Mouse (Mus musculus) right cerebral cortex, adult 18-20 months (tissue): ENCODE results near the gene Cobll1.

Experiments
- DNase-seq: peaks from one replicate; pipeline ENCODE4 v3.0.0; 2022; ENCODE audit warnings: mixed read lengths

Gene Cobll1

DNA sequence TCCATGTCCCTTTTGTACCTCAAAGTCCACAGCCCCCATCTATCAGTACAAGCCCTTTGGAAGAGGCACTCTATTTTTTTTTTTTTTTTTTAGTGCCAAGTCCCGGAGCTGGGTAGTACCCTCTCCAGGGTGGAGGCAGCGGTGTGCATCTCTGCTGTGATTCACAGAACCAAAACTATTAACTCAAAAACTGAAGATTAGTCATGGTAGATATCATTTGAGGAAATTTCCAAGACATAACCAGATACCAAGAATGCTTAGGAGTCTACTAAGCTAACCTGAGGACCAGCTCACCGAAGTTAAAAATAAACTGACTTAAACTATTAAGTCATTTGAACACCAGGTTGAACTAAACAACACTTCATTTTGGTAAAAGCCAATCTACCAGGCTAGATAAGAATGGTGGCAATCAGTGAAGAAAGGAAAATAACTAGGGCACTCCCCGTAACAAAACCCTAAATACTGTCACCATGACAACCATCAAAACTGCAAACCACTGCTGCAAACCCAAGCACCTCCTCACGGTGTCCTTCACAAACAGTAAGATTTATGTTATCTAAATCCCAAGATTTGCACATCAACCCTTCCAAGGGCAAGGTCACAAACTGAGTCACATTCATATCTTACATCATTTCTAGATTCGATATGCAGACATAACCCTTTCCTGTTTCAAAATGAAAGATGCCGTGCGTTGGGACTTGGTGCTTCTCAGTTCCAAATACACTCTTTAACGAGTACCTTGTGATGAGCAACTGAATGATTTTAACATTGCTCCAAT is 43.8 kb downstream of the Cobll1 start:
- no peak for DNase-seq

DNA sequence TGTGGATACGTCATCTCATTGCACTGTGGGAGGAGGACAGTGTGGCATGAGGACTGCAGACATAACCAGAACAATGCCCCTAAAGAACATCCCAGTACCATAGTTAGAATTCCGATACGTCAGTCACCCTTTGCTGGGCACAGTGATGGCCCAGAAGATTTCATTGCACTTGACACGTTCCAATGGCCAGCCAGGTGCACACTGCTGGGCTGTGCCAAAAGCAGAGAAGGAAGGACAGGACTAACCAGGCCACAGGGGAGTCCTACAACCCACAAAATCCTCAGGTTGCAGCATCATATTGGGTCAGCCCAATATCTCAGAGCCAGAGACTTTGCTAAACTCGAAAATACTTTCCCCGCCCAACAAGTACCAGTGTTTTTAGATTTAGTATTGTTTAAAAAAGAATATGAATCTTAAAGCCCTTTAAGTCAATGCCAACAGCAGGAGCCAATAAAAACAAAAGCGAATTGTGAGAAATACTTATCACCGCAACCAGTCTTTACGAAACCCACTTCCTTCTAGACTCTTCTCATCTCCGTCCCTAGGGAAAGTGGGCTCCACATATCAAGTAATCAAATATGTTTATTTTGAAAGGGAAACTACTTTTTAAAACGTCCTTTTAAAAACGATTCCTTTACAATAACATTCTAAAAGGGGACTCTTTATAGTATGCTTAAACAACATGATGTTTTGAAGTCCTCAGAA is 46.0 kb downstream of the Cobll1 start:
- no peak for DNase-seq

DNA sequence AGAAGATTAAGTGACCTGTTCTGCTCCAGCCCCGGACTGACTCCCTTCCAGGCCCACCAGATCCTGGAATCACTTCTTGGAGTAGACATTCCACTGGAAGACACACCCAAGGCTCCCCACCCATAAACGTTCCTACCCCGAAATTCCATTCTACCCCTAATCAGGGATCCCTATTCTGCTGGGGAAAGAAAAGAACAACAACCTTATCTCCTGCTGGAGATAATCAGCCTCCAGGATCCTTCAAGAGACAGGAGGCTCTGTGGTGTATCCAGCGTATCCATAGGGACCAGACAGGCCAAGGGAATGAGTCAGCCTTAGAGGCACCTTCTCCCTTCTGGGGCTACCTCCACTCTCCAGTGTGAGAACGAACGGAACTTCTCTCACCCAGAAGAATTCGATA is 47.8 kb downstream of the Cobll1 start:
- no peak for DNase-seq

DNA sequence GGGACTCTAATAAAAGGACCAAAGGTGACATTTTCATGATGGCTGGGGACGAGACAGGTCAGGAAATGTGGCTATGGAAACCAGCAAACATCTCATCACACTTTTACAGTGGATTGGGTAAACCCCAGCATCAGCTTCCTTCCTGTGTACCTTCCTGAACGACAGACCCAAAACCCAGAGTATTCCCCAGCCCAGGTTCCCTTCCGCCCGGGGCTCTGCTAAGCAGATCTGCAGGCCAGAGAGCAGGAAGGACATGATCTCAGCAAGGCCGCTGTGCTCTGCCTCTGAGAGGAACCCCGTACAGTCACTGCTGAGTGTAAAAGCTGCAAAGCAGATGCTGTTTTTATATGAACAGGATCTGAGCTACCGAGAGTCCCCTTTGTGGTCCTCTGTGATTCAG is 49.9 kb downstream of the Cobll1 start:
- no peak for DNase-seq

DNA sequence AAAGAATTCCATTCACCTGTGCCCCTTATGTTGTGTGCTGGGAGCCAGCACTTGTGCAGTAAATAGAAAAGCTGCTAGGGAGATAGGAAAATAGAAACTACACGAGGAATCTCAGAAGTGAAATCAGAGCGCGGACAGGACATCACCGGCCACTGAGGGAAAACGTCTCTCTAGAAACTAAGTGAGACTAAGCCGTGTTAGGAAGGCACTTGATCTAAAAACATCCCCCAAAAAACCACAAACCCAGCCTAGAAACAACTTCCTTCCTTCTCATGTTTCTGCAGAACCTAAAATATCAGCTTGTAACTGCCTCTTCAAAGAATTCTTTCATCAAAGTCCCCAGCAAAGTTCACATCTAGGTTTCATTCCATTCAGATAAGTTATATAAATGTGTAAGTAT is 50.6 kb downstream of the Cobll1 start:
- no peak for DNase-seq

DNA sequence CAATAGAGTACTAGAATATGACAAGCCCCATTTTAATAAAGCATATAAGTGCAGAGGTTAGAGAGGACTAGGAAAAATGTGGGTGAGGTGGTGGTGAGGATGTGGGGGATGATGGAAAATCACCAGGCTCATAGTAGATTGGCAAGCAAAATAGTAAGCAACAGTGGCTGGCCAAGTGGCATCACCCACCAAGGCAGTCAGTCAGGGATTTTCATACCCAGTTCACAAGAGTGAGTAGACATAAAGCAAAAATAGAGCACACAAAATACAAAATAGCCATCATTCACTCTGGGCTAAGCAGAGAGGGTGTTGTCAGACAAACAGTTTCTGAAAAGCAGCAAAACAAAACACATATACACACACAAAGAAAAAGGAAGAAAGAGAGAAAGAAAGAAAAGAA is 51.6 kb downstream of the Cobll1 start:
- DNase-seq, result no peak

DNA sequence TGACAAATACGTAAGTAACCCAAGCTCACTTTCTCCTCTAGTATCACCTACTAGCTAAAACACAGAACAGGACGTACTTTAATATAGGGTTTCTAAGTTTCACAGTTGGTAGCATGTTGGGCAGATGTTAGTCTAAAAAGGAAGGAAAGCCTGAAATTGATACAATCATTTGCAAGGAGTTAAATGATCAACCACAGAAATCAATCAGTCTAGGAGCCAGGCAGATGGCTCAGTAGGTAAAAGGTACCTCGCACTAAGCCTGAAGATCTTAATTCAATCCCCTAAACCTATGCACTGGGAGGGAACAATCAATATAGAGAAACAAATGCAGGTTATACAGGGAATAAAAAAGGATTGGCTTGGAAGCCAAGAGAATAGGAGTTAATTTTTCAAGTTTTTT is 52.0 kb downstream of the Cobll1 start:
- DNase-seq, result no peak

DNA sequence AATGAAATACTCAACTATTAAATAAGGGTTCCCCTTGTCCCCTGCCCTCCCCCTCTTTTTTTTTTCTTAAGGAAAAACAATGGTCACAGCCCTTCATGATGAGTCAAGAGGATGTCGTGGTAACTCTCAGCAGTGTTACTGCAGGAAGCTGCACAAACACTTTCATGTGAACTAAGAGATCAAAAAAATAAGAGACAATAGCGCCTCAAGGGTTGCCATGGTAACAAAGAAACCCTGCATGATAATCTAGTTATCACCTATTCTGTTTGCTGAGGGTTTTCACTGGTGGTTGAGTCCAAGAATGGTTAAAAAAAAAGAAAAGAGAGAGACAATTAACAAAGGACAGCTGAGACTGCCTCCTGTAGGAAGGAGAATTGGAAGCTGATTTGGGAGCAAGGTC is 56.5 kb downstream of the Cobll1 start:
- no peak for DNase-seq

DNA sequence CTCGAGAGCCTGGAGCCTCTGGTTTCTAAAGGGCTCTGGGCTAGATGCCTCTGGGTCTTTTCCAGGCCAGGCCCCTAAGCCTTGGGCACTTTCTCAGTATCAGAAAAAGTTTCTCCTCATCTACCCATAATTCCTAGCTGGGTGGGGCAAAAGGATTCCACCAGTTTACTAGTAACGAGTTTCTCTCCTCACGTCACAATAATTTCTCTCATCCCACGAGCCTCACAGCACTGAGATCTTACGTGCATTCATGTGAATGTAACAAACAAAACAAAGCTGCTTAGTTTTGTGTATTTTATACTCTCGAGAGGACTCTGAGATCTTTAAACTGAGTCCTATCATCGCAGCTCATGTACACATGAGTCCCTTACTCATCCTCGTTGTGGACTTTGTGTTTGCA is 57.5 kb downstream of the Cobll1 start:
- no peak for DNase-seq

DNA sequence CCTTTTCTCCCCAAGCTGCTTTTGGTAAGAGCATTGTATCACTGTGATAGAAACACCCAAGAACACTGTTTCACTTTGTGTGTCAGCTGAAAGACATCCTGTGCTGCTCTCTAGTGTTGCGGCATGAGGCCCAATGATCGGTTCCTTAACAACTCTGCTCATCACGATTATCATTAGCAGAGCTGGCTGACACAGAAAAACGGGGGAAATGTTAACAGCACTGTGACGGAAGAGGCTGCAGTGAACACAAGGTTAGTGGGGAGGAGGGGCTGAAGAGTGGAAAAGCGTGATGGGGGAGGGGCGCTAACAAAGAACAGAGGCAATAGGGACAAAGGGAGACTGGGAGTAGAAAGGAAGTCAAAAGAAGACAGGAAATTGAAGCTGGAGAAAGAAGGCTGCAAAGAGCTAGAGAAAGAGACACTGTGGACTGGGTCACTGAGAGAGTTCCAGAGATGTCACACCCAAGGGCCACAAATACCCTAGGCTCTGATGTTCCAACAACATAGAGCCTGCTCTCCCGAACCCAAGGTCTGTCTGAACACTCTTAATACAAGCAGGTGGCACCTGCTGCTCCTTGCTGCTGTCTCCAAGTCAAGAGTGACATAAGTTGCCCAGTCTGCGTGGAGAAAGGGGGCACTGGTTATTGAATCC is 58.0 kb downstream of the Cobll1 start:
- no peak for DNase-seq

DNA sequence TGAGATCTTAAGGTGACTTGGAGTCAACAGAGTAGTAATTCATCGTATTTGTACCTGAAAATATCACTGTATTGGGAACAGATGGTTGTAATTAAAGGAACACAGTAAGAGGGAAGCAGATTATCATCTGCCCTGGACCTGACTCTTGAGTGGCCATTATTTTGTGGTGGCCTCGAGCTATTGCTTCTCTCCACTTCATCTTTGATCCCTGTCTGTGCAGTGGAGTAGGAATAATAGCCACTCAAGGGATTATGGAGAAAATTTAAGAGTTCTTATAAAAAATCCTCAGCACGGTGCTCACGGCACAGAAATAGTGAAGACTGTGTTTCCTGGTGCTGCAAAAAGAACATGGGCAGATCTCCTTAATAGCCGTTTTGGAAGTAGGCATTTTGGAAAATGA is 63.6 kb downstream of the Cobll1 start:
- no peak for DNase-seq

DNA sequence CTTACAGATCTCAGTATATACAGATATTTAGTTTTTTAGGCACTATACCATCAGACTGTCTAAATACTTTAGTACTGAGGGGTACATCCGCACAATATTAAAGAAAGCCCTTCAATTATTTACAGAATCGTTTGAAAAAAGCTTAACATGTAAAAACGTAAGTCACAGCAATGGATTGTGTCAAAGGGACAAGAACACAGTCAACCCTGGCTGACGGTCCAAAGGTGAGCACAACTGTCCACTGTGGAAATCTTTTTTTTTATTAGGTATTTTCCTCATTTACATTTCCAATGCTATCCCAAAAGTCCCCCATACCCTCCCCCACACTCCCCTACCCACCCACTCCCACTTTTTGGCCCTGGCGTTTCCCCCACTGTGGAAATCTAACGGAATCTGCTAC is 67.1 kb downstream of the Cobll1 start:
- no peak for DNase-seq

DNA sequence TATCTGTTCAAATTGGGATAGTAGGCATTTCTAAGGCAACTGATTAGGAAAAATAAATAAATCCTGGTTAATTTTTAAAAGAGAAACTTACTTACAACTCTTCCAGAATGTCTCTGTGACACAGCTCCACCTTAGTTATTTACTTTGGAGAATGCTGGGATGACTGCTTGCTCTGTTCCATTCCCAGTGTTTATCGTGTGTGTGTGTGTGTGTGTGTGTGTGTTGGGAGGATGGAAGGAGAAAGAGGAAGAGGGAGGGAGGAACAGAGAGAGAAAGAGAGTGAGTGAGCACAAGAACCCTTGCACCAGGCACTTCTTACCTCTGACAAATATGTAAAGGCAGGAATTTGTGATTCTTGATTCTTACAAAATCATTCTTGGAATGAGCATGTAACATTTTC is 67.7 kb downstream of the Cobll1 start:
- DNase-seq, result no peak

DNA sequence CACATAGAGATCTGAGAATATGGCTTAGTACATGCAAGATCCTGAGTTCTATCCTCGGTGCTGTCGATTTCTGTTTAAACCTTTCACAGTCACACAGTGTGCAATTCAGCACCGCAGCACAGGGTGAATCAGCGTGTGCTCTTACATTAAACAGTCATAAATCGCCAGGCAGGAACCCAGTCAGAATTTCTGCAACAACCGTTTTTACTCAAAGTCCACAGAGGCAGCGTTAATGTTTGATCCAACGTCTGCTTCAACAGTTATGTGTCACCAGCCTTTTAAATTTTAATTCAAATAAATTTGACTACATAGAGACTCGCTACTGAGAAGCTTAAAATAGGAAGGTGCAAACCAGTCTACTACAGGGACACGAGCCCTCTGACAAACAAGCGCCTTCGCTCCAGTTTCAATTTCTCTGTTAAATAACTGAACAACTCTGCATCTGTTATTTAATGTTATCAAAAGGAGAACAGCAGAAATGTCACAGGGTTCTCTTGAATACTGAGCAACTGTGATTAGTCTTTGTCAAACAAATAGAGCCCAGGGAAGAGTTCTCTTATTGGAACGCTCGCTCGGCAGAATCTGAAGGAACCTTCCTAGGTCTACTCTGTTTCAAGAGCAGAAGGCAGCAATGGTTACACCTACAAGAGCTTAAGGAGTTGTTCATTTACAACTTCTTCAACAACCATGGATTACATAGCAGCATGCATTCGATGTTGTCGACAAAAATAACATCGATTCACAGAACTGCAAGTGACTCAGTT is 68.3 kb downstream of the Cobll1 start:
- no peak for DNase-seq

DNA sequence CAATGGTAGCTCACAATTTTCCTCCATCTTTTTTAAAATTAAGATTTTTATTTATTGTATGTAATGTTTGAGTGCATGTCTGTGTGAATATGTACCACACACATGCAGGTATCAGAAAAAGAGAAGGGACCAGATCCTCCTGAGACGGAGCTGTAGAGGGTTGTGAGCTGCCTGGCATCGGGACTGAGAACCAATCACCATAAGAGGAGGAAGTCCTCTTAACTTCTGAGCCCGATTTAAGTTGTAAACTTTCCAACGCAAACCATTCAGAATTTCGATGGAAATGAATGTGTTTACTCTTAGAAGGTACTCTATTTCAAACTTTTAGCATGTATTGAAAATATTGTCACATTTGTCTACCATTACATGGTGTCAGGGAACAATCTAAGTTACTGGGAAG is 68.9 kb downstream of the Cobll1 start:
- DNase-seq, result no peak

DNA sequence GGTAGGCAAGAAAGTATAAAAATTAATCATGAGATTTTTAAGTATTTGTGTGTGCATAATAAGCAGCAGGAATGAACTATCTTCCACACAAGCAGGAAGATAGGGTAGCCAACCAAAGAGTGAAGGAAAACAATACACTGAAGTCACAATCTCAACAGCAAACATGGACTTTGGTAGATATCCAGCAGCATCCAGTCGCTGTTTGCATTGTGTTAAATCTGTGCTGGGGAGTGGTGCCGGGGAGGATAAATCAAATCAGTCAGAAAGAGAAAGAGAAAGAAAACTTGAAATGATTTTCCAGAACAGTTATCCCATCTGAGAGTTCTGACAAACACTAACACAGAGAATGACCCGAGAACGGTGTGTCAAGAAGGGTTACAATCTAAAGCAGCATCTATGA is 75.2 kb downstream of the Cobll1 start:
- no peak for DNase-seq

DNA sequence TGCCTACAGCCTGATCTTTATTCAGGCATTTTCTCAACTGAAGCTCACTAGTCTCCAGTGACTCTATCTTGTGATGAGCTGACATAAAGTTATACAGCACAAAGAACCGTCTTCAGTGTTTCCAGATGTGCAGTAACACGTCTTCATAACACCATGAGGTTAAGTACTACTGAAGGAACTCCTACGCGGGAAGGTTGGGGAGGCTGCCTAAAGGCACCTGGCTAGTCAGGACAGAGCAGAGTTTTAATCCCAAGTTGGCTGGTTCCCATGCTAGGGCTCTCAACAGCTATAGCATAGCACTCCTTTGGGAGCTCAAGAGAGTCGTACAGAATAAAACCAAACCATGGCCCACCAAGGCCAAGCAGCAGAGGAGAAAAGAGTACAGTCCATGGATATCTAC is 76.6 kb downstream of the Cobll1 start:
- DNase-seq, result no peak

DNA sequence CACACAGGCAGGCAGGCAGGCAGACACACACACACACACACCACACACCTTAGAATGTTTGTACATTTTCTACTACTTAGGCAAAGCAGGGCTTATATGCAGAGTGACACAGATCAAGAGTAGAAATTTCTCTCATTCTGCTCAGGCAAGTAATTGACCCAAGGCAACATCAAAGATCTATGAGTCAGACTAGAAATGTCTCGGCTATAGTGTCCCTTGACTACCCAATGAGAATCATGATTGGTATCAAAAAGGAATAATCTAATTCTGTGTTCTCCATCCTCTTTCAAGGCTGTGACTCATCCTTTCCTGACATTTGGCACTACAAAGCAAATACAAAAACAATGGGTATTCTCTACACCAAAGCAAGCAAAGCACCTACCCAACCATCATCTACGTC is 77.5 kb downstream of the Cobll1 start:
- no peak for DNase-seq

DNA sequence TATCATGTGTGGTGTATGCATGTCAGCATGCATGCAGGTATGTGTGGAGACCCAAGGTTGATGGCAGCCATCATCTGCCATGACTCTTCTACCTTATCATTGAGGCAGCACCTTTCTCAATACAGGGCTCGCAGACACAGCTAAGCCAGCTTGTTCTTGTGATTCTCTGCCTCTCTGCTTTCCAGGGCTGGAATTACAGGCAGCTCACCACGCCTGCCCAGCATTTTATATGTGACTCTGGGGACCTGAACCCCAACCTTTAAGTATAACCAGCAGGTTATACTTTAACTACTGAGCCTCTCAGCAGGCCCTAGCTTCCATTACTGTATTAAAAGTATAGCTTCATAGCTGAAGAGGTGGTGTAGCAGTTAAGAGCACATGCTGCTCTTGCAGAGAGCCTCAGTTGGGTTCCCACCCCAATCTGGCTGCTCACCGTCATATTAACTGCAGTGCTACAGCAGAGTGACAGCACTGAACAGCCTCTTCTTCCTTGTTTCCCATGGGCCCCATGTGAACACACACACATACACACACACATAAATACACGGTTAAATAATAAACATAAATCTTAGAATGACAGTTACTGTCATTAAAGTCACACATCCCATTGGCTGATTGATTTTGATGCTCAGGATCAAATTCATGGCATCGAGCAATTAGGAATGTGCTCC is 81.1 kb downstream of the Cobll1 start:
- DNase-seq, result no peak

DNA sequence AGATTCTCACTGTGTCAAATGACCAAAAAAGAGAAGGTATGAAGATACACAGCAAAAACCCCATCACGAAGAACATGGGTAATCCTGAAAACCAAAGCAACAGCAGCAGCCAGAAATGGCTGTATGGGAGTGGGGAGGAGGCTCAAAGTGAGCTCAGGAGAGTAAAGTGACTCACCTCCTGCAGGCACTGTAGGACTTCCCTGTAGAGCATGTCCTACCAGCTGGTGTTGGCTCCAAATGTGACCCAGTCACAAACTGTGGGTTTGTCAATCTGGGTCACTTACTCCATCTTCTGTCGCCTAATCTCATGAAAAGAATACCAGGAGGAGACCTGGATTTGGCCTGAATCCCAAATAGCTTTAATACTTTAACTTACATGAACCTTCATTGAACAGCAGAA is 81.9 kb downstream of the Cobll1 start:
- no peak for DNase-seq

DNA sequence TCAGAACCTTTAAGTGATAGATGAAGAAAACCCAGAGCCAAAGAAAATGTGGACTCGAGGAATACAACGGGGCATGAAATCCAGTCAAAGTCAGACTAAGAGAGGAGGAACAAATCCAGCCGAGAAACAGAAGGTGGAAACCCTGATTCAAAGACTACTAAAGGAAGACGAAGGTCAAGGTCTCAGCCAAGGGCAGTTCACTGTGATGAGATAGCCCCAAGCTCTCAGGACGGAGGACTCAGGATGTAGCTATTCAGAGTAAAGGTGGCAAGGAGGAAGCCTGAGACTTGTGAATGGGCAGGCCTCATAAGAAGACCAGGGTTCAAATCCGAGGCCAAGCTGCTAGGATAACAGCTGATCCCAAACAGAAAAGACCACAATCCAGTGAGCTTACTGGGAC is 90.3 kb downstream of the Cobll1 start:
- no peak for DNase-seq

DNA sequence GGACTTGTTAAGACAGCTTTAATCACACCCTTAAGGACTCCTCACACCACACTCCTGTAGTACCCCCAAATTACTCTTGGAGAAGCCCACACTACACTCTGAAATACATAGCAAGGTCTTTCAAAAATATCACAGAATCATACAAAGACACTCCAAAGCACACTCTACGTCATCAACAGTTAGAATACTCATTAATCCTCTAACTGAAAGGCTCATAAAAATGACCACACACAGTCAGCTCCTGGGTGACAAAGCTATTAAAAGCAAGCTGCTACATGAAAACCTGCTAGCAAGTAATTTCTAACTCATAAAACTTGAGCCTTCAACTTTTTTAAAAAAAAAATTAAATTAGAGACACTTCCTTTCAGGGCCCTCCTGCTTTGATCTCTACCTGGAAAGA is 91.8 kb downstream of the Cobll1 start:
- no peak for DNase-seq
